Mouse (Mus musculus): ENCODE results near the gene Map2k4. TPM values are rescaled to one million over a fixed set of nuclear protein-coding genes. Genes with fewer than 3 reads are reported as not detected.

Map2k4 gene
- total and polyA plus RNA-seq, 2 experiments from 2014 or later = 123 to 175 TPM

- no peaks in the 10 kb centered on the region for H3K27me3 ChIP-seq (ENCODE audit: insufficient read depth, low read length)
- no peaks in the 10 kb centered on the region for H3K36me3 ChIP-seq (ENCODE audit: insufficient read depth, low read length)
- H3K9me3 ChIP-seq (ENCODE audit: low read length) = no peaks in the 10 kb centered on the region
- H3K27ac ChIP-seq (ENCODE audit: low read depth, low read length) = no peak overlapping the region
- no peak for TF ChIP-seq CTCF (IDR thresholded peaks at IDR 0.05)
- H3K4me1 ChIP-seq (ENCODE audit: insufficient read depth, low read length) = no peaks in the 10 kb centered on the region
- ATAC-seq (ENCODE audit: low FRiP score) = no peak
- H3K9ac ChIP-seq (replicated peaks; ENCODE audit: low read length, poor library complexity, severe bottlenecking) = no peak overlapping the region
- H3K4me3 ChIP-seq (ENCODE audit: low read depth, low read length) = no peak overlapping the region
- DNase-seq (ENCODE audit: low spot score) = no peak
- WGBS = 62% methylated on average over 4 of the region's 4 CpGs
- no peak overlapping the region for H3K4me2 ChIP-seq (ENCODE audit: low read depth, low read length, poor library complexity, severe bottlenecking)
Measured at GRCm38 (mm10) chr11:65649956-65650715, 138.0 kb downstream of the Map2k4 start.

- Histone ChIP-seq H3K36me3 (ENCODE audit: insufficient read depth, low read length) (no peaks in the 10 kb centered on the region), H3K4me2 (ENCODE audit: low read depth, low read length, poor library complexity, severe bottlenecking) (no peak overlapping the region), H3K27ac (ENCODE audit: low read depth, low read length) (no peak overlapping the region), H3K27me3 (ENCODE audit: insufficient read depth, low read length) (no peaks in the 10 kb centered on the region), H3K9me3 (ENCODE audit: low read length) (no peaks in the 10 kb centered on the region), H3K4me3 (ENCODE audit: low read depth, low read length) (no peak overlapping the region), H3K9ac (replicated peaks; ENCODE audit: low read length, poor library complexity, severe bottlenecking) (no peak overlapping the region), H3K4me1 (ENCODE audit: insufficient read depth, low read length) (no peaks in the 10 kb centered on the region)
- no peak for DNase-seq (ENCODE audit: low spot score)
- TF ChIP-seq CTCF (IDR thresholded peaks at IDR 0.05) = no peak
- WGBS = 82% methylated on average over 4 of the region's 4 CpGs
- ATAC-seq (ENCODE audit: low FRiP score) = no peak
Measured at GRCm38 (mm10) chr11:65649469-65649868, 138.6 kb downstream of the Map2k4 start.

GRCm38 (mm10) chr11:65646314-65646713 is 141.8 kb downstream of the Map2k4 start:
- Histone ChIP-seq H3K9ac (replicated peaks; ENCODE audit: low read length, poor library complexity, severe bottlenecking) (no peak overlapping the region), H3K27me3 (ENCODE audit: insufficient read depth, low read length) (no peaks in the 10 kb centered on the region), H3K36me3 (ENCODE audit: insufficient read depth, low read length) (no peaks in the 10 kb centered on the region), H3K9me3 (ENCODE audit: low read length) (no peaks in the 10 kb centered on the region), H3K4me1 (ENCODE audit: insufficient read depth, low read length) (no peaks in the 10 kb centered on the region), H3K4me3 (ENCODE audit: low read depth, low read length) (no peak overlapping the region), H3K27ac (ENCODE audit: low read depth, low read length) (no peak overlapping the region), H3K4me2 (ENCODE audit: low read depth, low read length, poor library complexity, severe bottlenecking) (no peak overlapping the region)
- DNase-seq (ENCODE audit: low spot score) (no peak), ATAC-seq (ENCODE audit: low FRiP score) (no peak)
- WGBS = 88% methylated on average over 5 of the region's 5 CpGs
- no peak for TF ChIP-seq CTCF (IDR thresholded peaks at IDR 0.05)

- ATAC-seq (ENCODE audit: low FRiP score) (no peak), DNase-seq (ENCODE audit: low spot score) (no peak)
- H3K9ac ChIP-seq (replicated peaks; ENCODE audit: low read length, poor library complexity, severe bottlenecking) = no peak overlapping the region
- H3K4me1 ChIP-seq (ENCODE audit: insufficient read depth, low read length) = no peaks in the 10 kb centered on the region
- WGBS = 58% methylated on average over 4 of the region's 4 CpGs
- no peak overlapping the region for H3K4me3 ChIP-seq (ENCODE audit: low read depth, low read length)
- no peaks in the 10 kb centered on the region for H3K27me3 ChIP-seq (ENCODE audit: insufficient read depth, low read length)
- H3K27ac ChIP-seq (ENCODE audit: low read depth, low read length) = no peak overlapping the region
- no peak for TF ChIP-seq CTCF (IDR thresholded peaks at IDR 0.05)
- no peak overlapping the region for H3K4me2 ChIP-seq (ENCODE audit: low read depth, low read length, poor library complexity, severe bottlenecking)
- H3K36me3 ChIP-seq (ENCODE audit: insufficient read depth, low read length) = no peaks in the 10 kb centered on the region
- no peaks in the 10 kb centered on the region for H3K9me3 ChIP-seq (ENCODE audit: low read length)
Measured at GRCm38 (mm10) chr11:65644539-65644938, 143.6 kb downstream of the Map2k4 start.

GRCm38 (mm10) chr11:65640261-65640660 is 147.8 kb downstream of the Map2k4 start:
- no peak overlapping the region for H3K9ac ChIP-seq (replicated peaks; ENCODE audit: low read length, poor library complexity, severe bottlenecking)
- H3K27me3 ChIP-seq (ENCODE audit: insufficient read depth, low read length) = no peaks in the 10 kb centered on the region
- DNase-seq (ENCODE audit: low spot score) (no peak), ATAC-seq (ENCODE audit: low FRiP score) (no peak)
- H3K4me1 ChIP-seq (ENCODE audit: insufficient read depth, low read length) = no peaks in the 10 kb centered on the region
- no peak overlapping the region for H3K4me2 ChIP-seq (ENCODE audit: low read depth, low read length, poor library complexity, severe bottlenecking)
- H3K4me3 ChIP-seq (ENCODE audit: low read depth, low read length) = no peak overlapping the region
- H3K27ac ChIP-seq (ENCODE audit: low read depth, low read length) = no peak overlapping the region
- no peaks in the 10 kb centered on the region for H3K36me3 ChIP-seq (ENCODE audit: insufficient read depth, low read length)
- 79% methylated on average over 6 of the region's 6 CpGs for WGBS
- H3K9me3 ChIP-seq (ENCODE audit: low read length) = no peaks in the 10 kb centered on the region
- TF ChIP-seq CTCF (IDR thresholded peaks at IDR 0.05) = no peak

MicroRNAs encoded within 50 kb of the gene (microRNA counts, 519-probe panel; counts per million panel counts)
- microRNA mmu-miR-744 = 528 counts per million, percentile 58 among the panel's probes with 10 or more counts

Small RNA genes within 50 kb of the gene (microRNA-seq; reads per million reads assigned to microRNA genes)
- gene Mir744 (ENCODE audit: borderline number of aligned reads) = 6,513 reads per million, percentile 91 among the genes with 10 or more reads in this experiment

Other genes starting within 250 kb of the Map2k4 start
- 7.8 and 15.3 TPM in 2 replicates for gene Zkscan6, start 18.9 kb upstream of the Map2k4 start, total RNA-seq (2014; rRNA removed)
- gene Zkscan6, start 18.9 kb upstream of the Map2k4 start, polyA plus RNA-seq (2015; fragmentation: Nextera tagmentation; extraction: Ambion mirVana) = 10.5 and 10.7 TPM in 2 replicates

Data from midbrain, postnatal 0 days (tissue).